In genomic region chr9:64805875-64806274, GRCm38 (mm10) we compare ENCODE assay signal across 19 mouse cellular contexts. TPM values are rescaled to one million over a fixed set of nuclear protein-coding genes. Genes with fewer than 3 reads are reported as not detected.
A peak's percentile ranks its signal among the peaks of the same experiment; 100 is the strongest.
DNase-seq lines count a peak whose midpoint lies in the region; ATAC-seq and TF ChIP-seq lines count a peak whose summit lies in the region.
"Had no signal": no experiment of that assay in that cellular context is flagged by ENCODE, and none has a peak within 500 bp of the region (broad histone marks: within the 10 kb centered on the region; RNA-seq: fewer than 3 reads in every experiment).

No protein-coding gene starts in this region.

- ATAC-seq in liver, embryonic 16.5 days (ENCODE audit: low read depth), result peak; percentile 90
- ATAC-seq: forebrain, embryonic 15.5 days; lung, postnatal 0 days had no signal

- no peaks in the 10 kb centered on the region for H3K9me3 ChIP-seq in erythroblast, embryonic 14.5 days (ENCODE audit: control insufficient read depth, low read length)
- H3K9me3 ChIP-seq in liver, embryonic 16.5 days (replicated peaks; ENCODE audit: control insufficient read depth, low read length), result no peaks in the 10 kb centered on the region
- H3K9me3 ChIP-seq: forebrain, embryonic 15.5 days; heart, embryonic 10.5 days; hindbrain, embryonic 10.5 days had no signal

- 35% methylated on average over 5 of the region's 5 CpGs for WGBS in liver, embryonic 16.5 days (ENCODE audit: insufficient replicate concordance)

- peaks cover 84% of the 10 kb centered on the region for H3K4me1 ChIP-seq in erythroblast, embryonic 14.5 days (ENCODE audit: control insufficient read depth)
- H3K4me1 ChIP-seq in liver, embryonic 16.5 days (ENCODE audit: control insufficient read depth, low read depth, low read length), result peaks cover 49% of the 10 kb centered on the region
- H3K4me1 ChIP-seq: forebrain, embryonic 15.5 days; heart, embryonic 10.5 days had no signal

- no peak for DNase-seq in gastrocnemius, adult 2 months
- DNase-seq in gastrocnemius, adult 18-20 months (ENCODE audit: low spot score), result no peak
- DNase-seq in 3T3-L1 (ENCODE audit: low read depth, low spot score), result peak; percentile 25
- DNase-seq in right cerebral cortex, adult 18-20 months, result no peak
- no peak for DNase-seq in kidney, adult 18-20 months
- DNase-seq in embryo, embryonic 10.5 days (ENCODE audit: low spot score), result no peak
- DNase-seq: adrenal gland, postnatal 10 days; cerebellum, adult 11 months; cerebellum, postnatal 36 days; kidney, adult 11 months; kidney, postnatal 4 days; right cerebral cortex, postnatal 4 days had no signal

- H3K27me3 ChIP-seq in erythroblast, embryonic 14.5 days (ENCODE audit: control insufficient read depth), result no peaks in the 10 kb centered on the region
- H3K27me3 ChIP-seq in liver, embryonic 16.5 days (ENCODE audit: control insufficient read depth, insufficient read depth, low read depth, low read length), result no peaks in the 10 kb centered on the region
- H3K27me3 ChIP-seq: forebrain, embryonic 15.5 days; midbrain, embryonic 12.5 days had no signal

- H3K36me3 ChIP-seq in erythroblast, embryonic 14.5 days (ENCODE audit: control insufficient read depth), result peaks cover 29% of the 10 kb centered on the region
- no peaks in the 10 kb centered on the region for H3K36me3 ChIP-seq in liver, embryonic 16.5 days (ENCODE audit: control insufficient read depth, insufficient read depth)
- H3K36me3 ChIP-seq: forebrain, embryonic 15.5 days; heart, embryonic 10.5 days; hindbrain, embryonic 10.5 days; midbrain, embryonic 12.5 days had no signal

- no peak for TF ChIP-seq CTCF in gastrocnemius, adult 2 months (IDR thresholded peaks at IDR 0.05)

- peak overlapping the region; percentile 35; the same call in 1 of the 2 replicates for H3K27ac ChIP-seq in gastrocnemius, adult 2 months
- peak overlapping the region; percentile 97 for H3K27ac ChIP-seq in liver, embryonic 16.5 days (ENCODE audit: low read length)
- H3K27ac ChIP-seq: forebrain, embryonic 15.5 days; heart, embryonic 10.5 days; hindbrain, embryonic 10.5 days; midbrain, embryonic 12.5 days had no signal

- no peak overlapping the region for H3K4me3 ChIP-seq in gastrocnemius, adult 2 months
- peak overlapping the region; percentile 96 for H3K4me3 ChIP-seq in erythroblast, embryonic 14.5 days (replicated peaks)
- peak overlapping the region; percentile 55 for H3K4me3 ChIP-seq in liver, embryonic 16.5 days (ENCODE audit: low read depth, low read length)
- H3K4me3 ChIP-seq: forebrain, embryonic 15.5 days; heart, embryonic 10.5 days; hindbrain, embryonic 10.5 days; midbrain, embryonic 12.5 days had no signal

- intact Hi-C loops in gastrocnemius, adult 2 months (cut with DNase I), result no loop called here

- H3K9ac ChIP-seq in liver, embryonic 16.5 days (ENCODE audit: low read depth, low read length), result peak overlapping the region; percentile 68
- H3K9ac ChIP-seq: forebrain, embryonic 15.5 days; midbrain, embryonic 12.5 days had no signal

- peak overlapping the region; percentile 56 for H3K4me2 ChIP-seq in liver, embryonic 16.5 days (ENCODE audit: low read depth, low read length)
- H3K4me2 ChIP-seq: forebrain, embryonic 15.5 days; midbrain, embryonic 12.5 days had no signal

RNA-seq across cellular contexts. Expression of gene Dennd4a, which starts 5.3 kb away (rescaled TPM):
- total RNA-seq in gastrocnemius, adult 2 months (2021), result 1 to 10 TPM; 2.7 to 3.8 TPM
- 1 to 10 TPM; 1.6 to 2.5 TPM for total RNA-seq in gastrocnemius, adult 18-20 months (2021)
- polyA plus RNA-seq in erythroblast, embryonic 14.5 days (2012), result 3.7 and 6.2 TPM in 2 replicates
- 40.8 and 42.3 TPM in 2 replicates for polyA plus RNA-seq in liver, embryonic 16.5 days (2015; fragmentation: Nextera tagmentation; extraction: Ambion mirVana)
